Mouse (Mus musculus): ENCODE results near the gene Zeb2.
"Not testable (repeated sequence)": the region's sequence is repeated elsewhere in the genome, so short reads cannot be mapped to it uniquely, and the experiment has no call there.

Zeb2 gene

GRCm38 (mm10) chr2:45112891-45113683 is 4.1 kb downstream of the Zeb2 start:
- no peak for DNase-seq (ENCODE audit: extremely low read depth, low read depth, low spot score)

DNA sequence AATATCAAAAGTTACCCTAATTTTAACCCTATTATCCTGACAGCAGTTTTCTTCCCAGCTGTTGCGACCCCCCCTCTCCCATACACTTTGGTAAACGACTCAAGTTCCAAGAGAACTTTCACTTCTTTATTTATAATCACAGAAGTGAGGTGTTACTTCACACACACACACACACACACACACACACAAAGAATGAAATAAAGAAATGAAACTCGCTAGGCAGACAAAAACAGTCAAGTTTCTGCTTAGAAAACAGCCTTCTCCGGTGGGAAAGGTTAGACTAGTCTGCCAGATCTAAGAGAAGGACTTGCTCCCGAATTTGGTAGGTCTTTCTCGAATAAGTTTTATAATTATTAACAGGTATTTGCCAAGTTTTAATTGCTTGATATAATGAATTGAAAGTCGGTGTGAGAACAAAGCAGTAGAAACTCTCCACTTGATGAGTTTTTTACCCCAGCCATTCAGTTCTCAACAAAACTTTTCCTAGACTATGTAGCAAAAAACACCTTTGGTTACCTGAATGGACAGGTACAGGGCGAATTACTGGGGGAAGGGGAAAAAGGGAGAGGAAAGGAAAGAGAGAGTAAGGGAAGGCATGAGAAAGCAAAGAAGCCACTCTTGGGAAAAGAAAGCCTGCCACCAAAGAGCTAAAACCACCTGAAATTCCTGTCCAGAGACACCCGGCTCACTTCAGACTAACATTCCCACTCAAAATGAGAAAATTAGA is 5.0 kb downstream of the Zeb2 start:
- DNase-seq (ENCODE audit: extremely low read depth, low read depth, low spot score): no peak

- DNase-seq (ENCODE audit: extremely low read depth, low read depth, low spot score): not testable (repeated sequence)
Measured at GRCm38 (mm10) chr2:45111571-45111970, 5.6 kb downstream of the Zeb2 start.

- DNase-seq (ENCODE audit: extremely low read depth, low read depth, low spot score): no peak
Measured at GRCm38 (mm10) chr2:45110757-45111411, 6.3 kb downstream of the Zeb2 start.

DNA sequence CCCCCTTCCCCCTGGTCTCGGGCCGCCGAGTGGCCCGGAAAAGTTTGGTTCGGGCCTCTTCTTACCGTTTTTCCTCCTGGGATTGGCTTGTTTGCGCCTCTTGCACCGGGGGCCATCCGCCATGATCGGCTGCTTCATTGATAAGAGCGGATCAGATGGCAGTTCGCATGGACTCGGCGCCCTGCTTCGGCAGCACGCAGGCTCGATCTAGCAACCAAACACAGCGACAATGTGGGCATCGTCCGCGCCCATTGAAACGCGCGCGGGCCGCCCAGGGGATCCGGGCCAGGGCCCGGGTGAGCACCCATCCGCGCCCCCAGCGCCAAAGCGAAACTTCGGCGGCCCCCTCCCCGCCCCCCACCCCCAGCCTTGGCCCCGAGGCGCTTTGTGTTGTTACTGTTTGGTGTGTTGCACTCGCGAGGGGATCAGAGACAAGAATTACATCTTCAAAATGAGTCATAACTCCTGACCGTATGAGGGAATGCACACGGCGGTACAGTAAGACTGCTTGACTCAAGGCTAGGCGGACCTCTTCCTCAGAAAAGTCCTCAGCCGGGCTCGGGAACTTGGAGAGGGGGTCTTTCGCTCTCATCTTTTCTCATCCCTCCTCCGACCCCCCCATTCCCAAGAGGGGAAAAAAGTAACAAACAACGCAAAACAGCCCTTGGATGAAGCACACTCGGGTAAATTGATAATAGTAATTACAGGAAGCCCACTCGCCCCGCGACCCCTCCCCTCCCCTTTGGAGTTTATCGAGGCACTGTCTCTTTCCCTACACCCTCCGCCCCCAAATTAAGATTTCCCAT is 7.0 kb downstream of the Zeb2 start:
- DNase-seq (ENCODE audit: extremely low read depth, low read depth, low spot score): no peak

DNA sequence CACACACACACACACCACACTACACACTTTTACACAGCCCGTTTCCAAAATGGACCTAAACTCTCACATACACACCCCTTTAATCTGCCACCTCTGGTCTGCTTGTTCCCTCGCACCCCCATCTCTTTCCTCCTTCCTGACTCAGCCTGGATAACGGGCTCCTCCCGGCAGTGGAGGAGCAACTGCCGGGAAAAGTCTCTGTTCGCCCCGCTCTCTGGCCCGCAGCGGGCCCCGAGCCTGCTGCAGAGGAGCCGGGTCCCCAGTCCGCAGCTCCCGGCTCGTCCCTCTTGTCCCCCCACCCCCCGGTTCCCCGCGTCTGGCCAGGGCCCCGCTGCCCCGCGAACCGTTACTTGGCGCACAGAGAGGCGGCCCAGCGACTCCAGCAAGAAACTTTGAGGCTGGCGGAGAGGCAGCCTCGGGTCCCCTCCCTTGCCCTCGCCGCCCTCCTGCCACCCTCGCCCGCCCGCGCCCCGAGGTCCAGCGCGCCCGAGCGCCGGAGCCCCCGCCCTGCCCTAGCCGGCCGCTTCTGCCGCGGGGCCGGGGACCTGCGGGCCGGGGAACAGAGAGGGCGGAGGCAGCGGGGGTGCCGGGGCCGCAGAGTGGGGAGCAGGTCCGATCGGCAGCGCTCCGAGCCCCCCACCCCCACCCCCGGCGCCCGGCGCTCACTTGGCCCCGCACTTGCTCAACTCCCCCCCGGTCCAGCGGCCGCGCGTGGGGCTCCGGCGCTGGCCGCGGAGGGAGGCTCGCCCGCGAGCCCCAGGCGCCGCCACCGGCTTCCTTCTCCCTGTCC is 7.8 kb downstream of the Zeb2 start:
- DNase-seq (ENCODE audit: extremely low read depth, low read depth, low spot score): no peak

DNA sequence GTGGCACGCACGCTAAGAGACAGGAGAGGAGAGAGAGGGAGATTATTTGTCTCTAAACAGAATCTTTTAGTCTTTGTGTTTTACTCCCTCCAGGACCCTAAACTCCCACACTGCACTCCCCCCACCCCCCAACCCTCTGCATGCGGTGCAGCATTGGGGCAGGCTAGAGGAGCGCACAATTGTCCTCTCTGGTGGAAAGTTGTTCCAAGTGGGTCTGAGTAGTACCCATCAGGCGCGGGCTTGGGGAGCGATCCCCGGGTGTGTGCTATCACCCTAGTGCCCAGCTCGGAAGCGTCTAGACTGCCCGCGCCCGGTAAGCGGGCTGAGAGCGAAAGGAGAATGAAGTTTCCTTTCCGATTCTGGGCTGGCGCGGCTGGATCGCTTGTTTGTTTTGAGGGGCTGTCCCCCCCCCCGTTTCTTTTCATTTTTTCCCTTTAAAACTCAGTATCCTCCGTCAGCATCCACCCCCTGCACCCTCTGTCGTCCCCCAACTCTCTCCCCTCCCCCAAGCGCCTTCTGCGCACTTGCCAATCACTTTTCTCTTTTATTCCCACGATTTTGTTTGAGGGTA is 8.6 kb downstream of the Zeb2 start:
- DNase-seq (ENCODE audit: extremely low read depth, low read depth, low spot score): no peak

GRCm38 (mm10) chr2:45107555-45107954 is 9.6 kb downstream of the Zeb2 start:
- DNase-seq (ENCODE audit: extremely low read depth, low read depth, low spot score): no peak

- DNase-seq (ENCODE audit: extremely low read depth, low read depth, low spot score): no peak
Measured at GRCm38 (mm10) chr2:45105922-45106851, 11.0 kb downstream of the Zeb2 start.

DNA sequence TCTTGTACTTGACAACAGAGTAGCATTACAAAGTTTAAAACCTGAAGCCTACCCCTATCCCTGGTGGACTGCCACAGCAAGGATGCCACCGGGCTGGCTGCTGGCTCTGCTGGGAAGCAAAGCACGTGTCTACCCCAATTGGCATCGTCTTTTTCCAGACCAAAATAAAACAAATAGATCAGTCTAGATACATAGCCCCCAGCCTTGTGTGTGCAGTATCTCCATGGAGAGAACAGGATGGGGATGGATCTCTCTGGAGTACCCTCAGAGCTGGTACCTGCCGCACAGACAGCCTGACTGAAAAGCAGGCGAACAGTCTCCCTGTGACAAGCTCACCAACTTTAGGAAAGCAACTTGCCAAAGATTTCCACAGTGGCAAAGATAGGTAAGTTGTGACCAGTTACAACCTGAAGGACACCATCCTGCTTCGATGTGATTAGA is 11.9 kb downstream of the Zeb2 start:
- DNase-seq (ENCODE audit: extremely low read depth, low read depth, low spot score): no peak

DNA sequence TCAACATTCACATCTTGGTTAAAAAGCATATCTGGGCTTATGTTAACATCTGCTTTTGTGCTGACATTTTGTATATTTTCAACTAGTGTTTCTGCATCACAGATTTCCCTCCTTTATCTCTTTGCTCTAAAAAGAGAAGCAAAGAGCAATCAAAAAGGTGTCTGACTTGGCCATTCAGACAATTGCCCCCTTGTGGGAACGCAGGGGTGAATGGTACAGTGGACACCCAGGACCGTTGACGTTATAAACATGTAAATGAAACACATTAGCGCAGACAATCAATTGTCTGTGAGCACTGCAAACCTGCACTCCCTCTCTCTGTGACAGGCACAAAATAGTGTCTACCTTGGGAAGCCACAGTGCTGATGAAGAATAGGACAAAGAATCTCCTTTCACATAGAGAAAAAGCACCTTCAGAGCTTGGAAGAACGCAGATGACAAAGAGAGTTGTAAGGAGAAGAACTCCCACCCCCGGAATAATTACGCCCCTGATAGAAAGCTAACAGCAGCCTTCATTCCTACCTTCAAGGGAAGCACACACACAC is 12.6 kb downstream of the Zeb2 start:
- no peak for DNase-seq (ENCODE audit: extremely low read depth, low read depth, low spot score)

GRCm38 (mm10) chr2:45104066-45104465 is 13.1 kb downstream of the Zeb2 start:
- no peak for DNase-seq (ENCODE audit: extremely low read depth, low read depth, low spot score)

DNA sequence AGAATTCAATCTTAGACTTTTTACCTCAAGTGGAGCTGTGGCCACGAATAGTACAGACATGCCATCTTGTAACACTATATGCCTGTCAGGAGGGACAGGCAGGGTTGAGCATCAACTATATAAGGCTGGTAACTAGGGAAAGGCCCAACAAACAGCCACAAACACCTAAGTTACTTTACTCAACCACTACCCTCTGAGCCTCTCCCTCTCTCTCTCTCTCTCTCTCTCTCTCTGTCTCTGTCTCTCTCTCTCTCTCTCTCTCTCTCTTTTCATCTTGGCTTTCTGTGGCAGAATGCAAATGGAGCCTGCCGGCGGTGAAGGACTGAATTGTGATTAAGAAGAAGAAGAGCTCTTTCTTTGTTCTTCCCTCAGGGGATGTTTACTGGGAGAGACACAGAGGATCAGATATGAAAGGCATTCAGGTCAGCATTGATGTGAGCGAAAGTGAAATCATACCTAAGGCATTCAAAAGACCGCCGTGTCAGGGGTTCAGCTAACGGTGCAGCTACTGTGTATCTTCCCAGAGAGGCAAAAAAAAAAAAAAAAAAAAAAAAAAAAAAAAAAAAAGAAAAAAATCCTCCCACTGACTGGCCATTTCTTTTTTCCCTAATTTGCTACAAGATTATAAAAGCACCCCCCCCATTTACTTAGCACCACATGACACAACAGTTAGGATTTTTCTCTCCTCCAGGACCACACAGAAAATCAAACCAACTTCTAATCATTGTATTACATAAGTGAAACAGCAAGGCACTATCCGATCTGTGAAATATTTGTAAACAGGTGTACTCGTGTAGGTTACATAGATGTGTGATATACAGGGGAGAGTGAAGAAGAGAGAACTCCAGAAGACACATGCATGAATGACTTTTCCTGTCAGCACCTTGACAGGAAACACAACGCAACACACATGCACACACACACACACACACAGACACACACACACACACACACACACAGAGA is 13.9 kb downstream of the Zeb2 start:
- DNase-seq (ENCODE audit: extremely low read depth, low read depth, low spot score): no peak

GRCm38 (mm10) chr2:45102191-45102638 is 15.0 kb downstream of the Zeb2 start:
- no peak for DNase-seq (ENCODE audit: extremely low read depth, low read depth, low spot score)

DNA sequence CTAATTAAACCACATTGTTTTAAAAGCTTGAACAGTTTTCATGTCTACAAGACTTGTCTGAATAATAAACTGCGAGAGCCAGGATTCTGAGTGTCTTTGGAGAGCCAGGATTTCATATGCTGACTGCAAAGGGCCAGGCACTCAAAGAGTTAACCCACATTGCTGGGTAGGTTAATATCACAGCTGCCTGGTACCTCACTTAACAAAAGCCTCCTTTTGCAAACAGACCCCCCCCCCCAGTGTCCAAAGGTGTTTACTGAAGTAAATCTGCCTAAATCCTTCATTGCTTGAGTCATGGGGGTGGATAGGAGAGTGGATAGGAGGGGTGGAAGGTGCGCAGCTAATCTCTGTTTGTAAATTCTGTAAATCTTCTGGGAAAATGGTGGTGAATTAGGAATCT is 15.6 kb downstream of the Zeb2 start:
- DNase-seq (ENCODE audit: extremely low read depth, low read depth, low spot score): no peak

DNA sequence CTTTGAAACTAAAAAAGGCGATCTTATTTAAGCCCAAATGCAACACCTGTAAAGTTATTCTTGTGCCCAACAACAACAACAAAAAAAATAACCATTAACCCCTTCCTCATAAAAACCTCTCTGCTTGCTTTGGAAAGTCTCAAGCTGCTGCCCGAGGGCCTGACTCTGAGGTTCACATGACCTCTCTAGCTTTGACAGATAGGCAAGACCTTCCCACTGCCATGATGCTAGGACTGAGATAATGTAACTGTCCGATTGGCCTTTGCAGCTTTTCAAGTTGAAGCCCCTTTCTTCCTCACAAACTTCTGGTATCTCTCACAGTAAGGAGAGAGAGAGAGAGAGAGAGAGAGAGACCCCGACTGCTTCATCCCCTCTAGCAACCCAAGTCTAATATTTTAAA is 16.2 kb downstream of the Zeb2 start:
- no peak for DNase-seq (ENCODE audit: extremely low read depth, low read depth, low spot score)

DNA sequence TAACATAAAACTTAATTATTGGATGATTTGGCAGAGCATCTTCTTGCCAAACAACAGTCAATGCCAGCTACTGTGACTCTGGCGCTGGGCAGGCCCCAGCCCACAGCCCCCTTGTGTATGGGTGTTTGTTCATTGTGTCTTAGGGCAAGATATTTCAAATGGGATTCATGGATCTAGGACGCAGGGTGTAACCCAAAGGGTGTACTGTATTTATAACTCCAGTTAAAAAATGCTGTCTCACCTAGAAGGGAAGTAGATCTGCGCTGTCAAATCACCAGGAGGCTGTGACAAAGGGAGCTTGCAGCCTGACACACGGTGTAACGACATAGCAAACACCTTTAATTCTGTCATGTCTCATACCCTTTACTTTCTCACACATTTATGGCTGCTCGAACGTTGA is 16.6 kb downstream of the Zeb2 start:
- DNase-seq (ENCODE audit: extremely low read depth, low read depth, low spot score): no peak

Measured in fat pad, adult 2 months (tissue).